Mouse (Mus musculus) layer of hippocampus, adult 11-12 months (tissue): ENCODE data around the gene Atp1a3.

Experiments
- DNase-seq: peaks from one replicate; pipeline ENCODE4 v3.0.0; 2022; ENCODE audit warnings: low spot score

The Atp1a3 gene

DNA sequence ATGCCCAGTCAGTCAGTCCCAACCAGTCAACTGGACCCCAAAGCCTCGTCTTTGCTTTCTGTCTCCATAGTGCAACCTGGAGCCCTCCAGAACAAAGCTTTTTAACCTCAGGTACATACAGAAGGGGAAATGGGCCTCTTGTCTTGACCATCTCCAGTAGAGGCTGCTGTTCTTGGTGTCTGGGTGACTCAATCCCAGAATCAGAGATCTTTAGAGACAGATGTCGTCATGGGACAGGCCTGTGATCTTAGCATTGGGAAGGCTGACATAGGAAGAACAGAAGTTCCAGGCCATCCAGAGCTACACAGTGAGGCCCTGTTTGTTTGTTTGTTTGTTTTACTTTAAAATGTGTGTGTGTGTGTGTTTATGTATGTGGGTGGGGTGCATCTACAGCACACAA lies 41.5 kb downstream of the Atp1a3 start:
- DNase-seq = no peak

DNA sequence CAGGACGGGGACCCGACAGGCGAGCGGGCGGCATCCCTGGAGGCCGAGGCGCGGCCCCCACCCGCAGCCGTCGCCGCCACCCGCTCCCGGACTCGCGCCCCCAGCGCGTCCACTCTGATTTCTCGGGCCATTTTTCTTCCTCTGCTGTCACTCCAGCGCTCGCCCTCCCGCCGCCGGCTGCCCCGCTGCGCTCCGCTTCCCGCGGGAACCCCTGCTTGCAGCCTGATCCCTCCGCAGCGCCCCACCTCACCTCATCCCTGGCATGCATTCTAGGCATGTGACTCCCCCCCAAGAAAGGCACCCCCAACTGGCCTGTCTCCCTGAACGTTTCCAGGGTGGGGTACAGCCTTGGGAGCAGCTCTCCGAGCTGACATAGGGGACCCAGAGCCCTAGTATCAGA lies 50.5 kb downstream of the Atp1a3 start:
- DNase-seq = no peak

- no peak for DNase-seq
Measured at GRCm38 (mm10) chr7:24954450-24954849, 51.3 kb downstream of the Atp1a3 start.

GRCm38 (mm10) chr7:24953966-24954365 lies 51.8 kb downstream of the Atp1a3 start:
- DNase-seq = no peak

DNA sequence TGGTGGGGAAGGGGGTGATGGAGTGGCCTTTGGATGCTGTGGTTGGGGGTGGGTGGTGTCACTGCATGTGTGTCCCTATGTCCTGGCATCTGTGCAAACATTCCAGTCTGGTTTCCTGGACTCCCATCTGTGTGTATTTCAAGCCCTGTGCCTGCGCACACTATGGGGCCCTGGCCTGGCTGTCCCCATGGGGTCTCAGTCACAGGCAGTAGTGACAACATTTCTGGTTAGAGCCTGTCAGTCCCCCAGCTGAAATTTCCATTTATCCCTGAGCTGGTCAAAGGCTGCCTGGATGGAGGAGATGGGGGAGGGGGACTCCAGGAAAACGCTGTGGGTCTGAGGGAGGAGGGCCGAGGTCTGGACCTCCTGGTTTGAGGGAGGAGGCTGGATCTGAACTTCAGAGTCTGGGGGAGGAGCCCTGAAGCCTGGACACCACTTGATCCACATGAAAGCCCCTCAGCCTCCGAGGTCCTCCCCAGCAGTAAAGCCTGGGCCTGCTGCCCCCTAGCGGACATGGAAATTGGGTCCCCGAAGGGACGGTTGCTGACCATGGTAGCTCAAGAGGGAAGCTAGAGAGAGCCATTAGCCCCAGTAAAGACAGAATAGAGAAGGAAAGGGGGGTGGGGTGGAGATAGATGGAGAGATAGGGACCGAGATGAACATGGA lies 55.7 kb downstream of the Atp1a3 start:
- DNase-seq = peak; percentile 64

GRCm38 (mm10) chr7:24948774-24949173 lies 57.0 kb downstream of the Atp1a3 start:
- DNase-seq = no peak

GRCm38 (mm10) chr7:24947316-24948048 lies 58.3 kb downstream of the Atp1a3 start:
- DNase-seq = no peak

GRCm38 (mm10) chr7:24944257-24944950 lies 61.4 kb downstream of the Atp1a3 start, which contains the start of gene Gm4881:
Gene Gm4881 (minus strand): TSS chr7:24944494.
- DNase-seq = no peak

DNA sequence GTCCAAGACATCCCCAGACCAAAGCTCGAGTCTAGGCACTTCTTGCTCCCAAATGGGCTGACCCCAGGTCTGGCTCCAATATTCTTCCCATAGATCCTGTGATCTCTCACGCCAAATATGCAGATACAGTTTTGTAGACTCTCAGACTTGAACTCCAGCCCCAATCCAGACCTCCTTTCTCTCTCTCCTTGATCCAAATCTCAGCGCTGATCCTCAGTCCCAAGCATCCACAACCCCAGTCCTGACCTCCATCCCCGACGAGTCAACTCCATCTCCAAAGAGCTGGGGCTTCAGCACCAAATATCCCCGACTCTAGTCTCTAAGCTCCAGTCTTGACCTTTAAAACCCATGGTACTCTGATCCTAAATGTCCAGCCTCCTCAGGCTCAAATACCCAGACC lies 62.1 kb downstream of the Atp1a3 start:
- DNase-seq = no peak

DNA sequence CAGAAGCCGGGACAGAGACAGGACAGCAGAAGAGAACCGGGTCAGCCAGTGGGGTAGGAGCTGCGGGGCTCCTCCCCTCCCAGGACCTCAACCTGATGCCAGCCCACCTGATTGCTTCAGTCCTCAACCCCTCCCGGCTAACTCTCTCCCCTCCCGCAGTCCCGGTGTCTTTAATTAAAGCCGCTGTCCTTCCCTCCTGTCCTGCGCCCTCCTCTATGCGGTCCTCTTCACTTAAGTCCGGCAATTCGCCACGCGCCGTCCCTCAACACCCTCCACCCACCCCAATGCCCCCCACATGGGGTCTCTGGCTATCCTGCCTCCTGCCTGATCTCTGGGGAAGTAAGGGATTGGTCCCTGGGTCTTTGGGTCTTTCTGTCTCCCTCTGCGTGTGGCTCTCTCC lies 74.1 kb downstream of the Atp1a3 start:
- DNase-seq = no peak

- DNase-seq = no peak
Measured at GRCm38 (mm10) chr7:24930475-24930874, 75.3 kb downstream of the Atp1a3 start.
